Mouse (Mus musculus) heart, embryonic 11.5 days (tissue): ENCODE results near the gene Eva1a. TPM values are rescaled to one million over a fixed set of nuclear protein-coding genes. Genes with fewer than 3 reads are reported as not detected.

Experiments
- ATAC-seq: fragments of 200-750 bp; cut with Nextera tagmentation; replicated peaks from 2 replicates; pipeline ENCODE4 v1.8.0; 2017; ENCODE audit warnings: moderate library complexity; ENCODE audit not compliant: insufficient number of reproducible peaks, low FRiP score, low TSS enrichment
- H3K27ac ChIP-seq: fragments of 300-500 bp; sonication (generic); 2 replicates; pipeline ENCODE4 v1.5.1; 2014; ENCODE audit warnings: mild to moderate bottlenecking, low read depth, low read length
- H3K27me3 ChIP-seq: fragments of 300-500 bp; sonication (generic); 2 replicates; pipeline ENCODE4 v1.6.1; 2014; ENCODE audit warnings: mild to moderate bottlenecking, low read length, mixed read lengths; ENCODE audit not compliant: control insufficient read depth, insufficient read depth
- H3K36me3 ChIP-seq: fragments of 300-500 bp; sonication (generic); 2 replicates; pipeline ENCODE4 v1.6.1; 2014; ENCODE audit warnings: mild to moderate bottlenecking, low read length, moderate library complexity, mixed read lengths; ENCODE audit not compliant: control insufficient read depth, insufficient read depth
- H3K4me1 ChIP-seq: fragments of 300-500 bp; sonication (generic); 2 replicates; pipeline ENCODE4 v1.6.1; 2014; ENCODE audit warnings: low read length; ENCODE audit not compliant: control insufficient read depth, insufficient read depth
- H3K4me2 ChIP-seq: fragments of 300-500 bp; sonication (generic); 2 replicates; pipeline ENCODE4 v1.6.1; 2014; ENCODE audit warnings: mild to moderate bottlenecking, moderate library complexity
- H3K4me3 ChIP-seq: fragments of 300-500 bp; sonication (generic); 2 replicates; pipeline ENCODE4 v1.5.1; 2014; ENCODE audit warnings: low read depth, low read length
- H3K9ac ChIP-seq: fragments of 300-500 bp; sonication (generic); 2 replicates; pipeline ENCODE4 v1.6.1; 2014; ENCODE audit warnings: mild to moderate bottlenecking, low read depth, low read length, moderate library complexity
- H3K9me3 ChIP-seq: fragments of 300-500 bp; sonication (generic); replicated peaks from 2 replicates; pipeline ENCODE4 v1.6.1; 2016; ENCODE audit warnings: low read length; ENCODE audit not compliant: control insufficient read depth
- WGBS: fragments of 180-500 bp; shearing (Covaris S2); extraction: QIAGEN DNeasy Blood & Tissue Kit; methylation state at CpG from one replicate; pipeline ENCODE4 v1.1.7; 2014; ENCODE audit not compliant: insufficient replicate concordance; 5-methylcytosine and 5-hydroxymethylcytosine counted together
- polyA plus RNA-seq: library from polyadenylated mRNA; unstranded; fragments of >200 nt; fragmentation: Nextera tagmentation; extraction: Ambion mirVana; gene quantifications from 2 replicates; pipeline ENCODE4 v1.2.1, GENCODE M21; 2014

Eva1a gene
- polyA plus RNA-seq, 1 experiment from 2014 or later, result 6.4 TPM

- Histone ChIP-seq H3K36me3 (no peaks in the 10 kb centered on the region), H3K4me2 (no peak overlapping the region), H3K27ac (no peak overlapping the region), H3K27me3 (no peaks in the 10 kb centered on the region), H3K4me3 (no peak overlapping the region), H3K9ac (no peak overlapping the region), H3K4me1 (no peaks in the 10 kb centered on the region), H3K9me3 (no peaks in the 10 kb centered on the region)
- WGBS, result 75% methylated on average over 4 of the region's 4 CpGs
- no peak for ATAC-seq
Measured at GRCm38 (mm10) chr6:82076364-82076763, 35.5 kb downstream of the Eva1a start.

GRCm38 (mm10) chr6:82078875-82079274 is 38.0 kb downstream of the Eva1a start:
- no peak overlapping the region for H3K27ac ChIP-seq
- no peak overlapping the region for H3K9ac ChIP-seq
- H3K4me3 ChIP-seq, result no peak overlapping the region
- no peak overlapping the region for H3K4me2 ChIP-seq
- 88% methylated on average over 4 of the region's 4 CpGs for WGBS
- no peaks in the 10 kb centered on the region for H3K36me3 ChIP-seq
- no peaks in the 10 kb centered on the region for H3K9me3 ChIP-seq
- ATAC-seq, result no peak
- H3K27me3 ChIP-seq, result no peaks in the 10 kb centered on the region
- no peaks in the 10 kb centered on the region for H3K4me1 ChIP-seq

GRCm38 (mm10) chr6:82083655-82084054 is 42.8 kb downstream of the Eva1a start:
- WGBS, result 70% methylated on average over 6 of the region's 6 CpGs

GRCm38 (mm10) chr6:82084235-82084634 is 43.4 kb downstream of the Eva1a start:
- ATAC-seq, result peak; percentile 73
- Histone ChIP-seq H3K27ac (peak overlapping the region; percentile 43; the same call in 1 of the 2 replicates), H3K4me2 (no peak overlapping the region), H3K27me3 (no peaks in the 10 kb centered on the region), H3K9me3 (no peaks in the 10 kb centered on the region), H3K9ac (no peak overlapping the region), H3K4me1 (no peaks in the 10 kb centered on the region), H3K36me3 (no peaks in the 10 kb centered on the region), H3K4me3 (no peak overlapping the region)
- WGBS, result 49% methylated on average over 3 of the region's 3 CpGs

More at GRCm38 (mm10) chr6:82083655-82084054, 42.8 kb downstream of the Eva1a start:
- Histone ChIP-seq H3K9ac (no peak overlapping the region), H3K4me3 (no peak overlapping the region), H3K36me3 (no peaks in the 10 kb centered on the region), H3K9me3 (no peaks in the 10 kb centered on the region), H3K4me2 (no peak overlapping the region), H3K27ac (peak overlapping the region; percentile 43; the same call in 1 of the 2 replicates), H3K4me1 (no peaks in the 10 kb centered on the region), H3K27me3 (no peaks in the 10 kb centered on the region)
- ATAC-seq, result no peak

- Histone ChIP-seq H3K27me3 (no peaks in the 10 kb centered on the region), H3K4me3 (no peak overlapping the region), H3K9ac (no peak overlapping the region), H3K4me2 (no peak overlapping the region), H3K36me3 (no peaks in the 10 kb centered on the region), H3K9me3 (no peaks in the 10 kb centered on the region), H3K27ac (peak overlapping the region; percentile 6; the same call in 1 of the 2 replicates), H3K4me1 (no peaks in the 10 kb centered on the region)
- no peak for ATAC-seq
- 74% methylated on average over 8 of the region's 8 CpGs for WGBS
Measured at GRCm38 (mm10) chr6:82085313-82085908, 44.6 kb downstream of the Eva1a start.

- 65% methylated on average over 4 of the region's 4 CpGs for WGBS
- Histone ChIP-seq H3K27me3 (peaks cover 6% of the 10 kb centered on the region; the same call in 1 of the 2 replicates), H3K4me2 (no peak overlapping the region), H3K9me3 (no peaks in the 10 kb centered on the region), H3K4me3 (no peak overlapping the region), H3K36me3 (no peaks in the 10 kb centered on the region), H3K4me1 (0 out of 2 replicates have a peak, but pooled peaks cover 3% of the 10 kb centered on the region), H3K9ac (no peak overlapping the region), H3K27ac (no peak overlapping the region)
- ATAC-seq, result no peak
Measured at GRCm38 (mm10) chr6:82088133-82088532, 47.3 kb downstream of the Eva1a start.

- H3K9ac ChIP-seq, result no peak overlapping the region
- H3K27me3 ChIP-seq, result peaks cover 7% of the 10 kb centered on the region
- 0 out of 2 replicates have a peak, but pooled peaks cover 3% of the 10 kb centered on the region for H3K4me1 ChIP-seq
- WGBS, result 4% methylated on average over 28 of the region's 28 CpGs
- H3K4me3 ChIP-seq, result peak overlapping the region; percentile 27
- no peaks in the 10 kb centered on the region for H3K9me3 ChIP-seq
- peak overlapping the region; percentile 68 for H3K4me2 ChIP-seq
- no peaks in the 10 kb centered on the region for H3K36me3 ChIP-seq
- no peak overlapping the region for H3K27ac ChIP-seq
- ATAC-seq, result 0 out of 2 replicates have a peak, but pooled peaks have one; percentile 14
Measured at GRCm38 (mm10) chr6:82091773-82092172, 50.9 kb downstream of the Eva1a start.

GRCm38 (mm10) chr6:82097705-82098104 is 56.9 kb downstream of the Eva1a start:
- H3K4me3 ChIP-seq, result no peak overlapping the region
- 91% methylated on average over 1 of the region's 1 CpGs for WGBS

GRCm38 (mm10) chr6:82098456-82098855 is 57.6 kb downstream of the Eva1a start:
- Histone ChIP-seq H3K27me3 (no peaks in the 10 kb centered on the region; the same call in 1 of the 2 replicates), H3K4me1 (no peaks in the 10 kb centered on the region), H3K9ac (no peak overlapping the region), H3K4me3 (no peak overlapping the region), H3K27ac (no peak overlapping the region), H3K4me2 (no peak overlapping the region), H3K9me3 (no peaks in the 10 kb centered on the region), H3K36me3 (no peaks in the 10 kb centered on the region)
- 75% methylated on average over 1 of the region's 1 CpGs for WGBS
- no peak for ATAC-seq

More at GRCm38 (mm10) chr6:82097705-82098104, 56.9 kb downstream of the Eva1a start:
- no peak overlapping the region for H3K4me2 ChIP-seq
- no peaks in the 10 kb centered on the region for H3K4me1 ChIP-seq
- H3K36me3 ChIP-seq, result no peaks in the 10 kb centered on the region
- H3K27ac ChIP-seq, result no peak overlapping the region
- H3K27me3 ChIP-seq, result peaks cover 2% of the 10 kb centered on the region; the same call in 1 of the 2 replicates
- H3K9me3 ChIP-seq, result no peaks in the 10 kb centered on the region
- H3K9ac ChIP-seq, result no peak overlapping the region
- no peak for ATAC-seq
